Mouse (Mus musculus): ENCODE data around the gene Greb1. TPM values are rescaled to one million over a fixed set of nuclear protein-coding genes. Genes with fewer than 3 reads are reported as not detected.

Greb1 gene
- polyA plus RNA-seq, 1 experiment: 0.64 TPM

DNA sequence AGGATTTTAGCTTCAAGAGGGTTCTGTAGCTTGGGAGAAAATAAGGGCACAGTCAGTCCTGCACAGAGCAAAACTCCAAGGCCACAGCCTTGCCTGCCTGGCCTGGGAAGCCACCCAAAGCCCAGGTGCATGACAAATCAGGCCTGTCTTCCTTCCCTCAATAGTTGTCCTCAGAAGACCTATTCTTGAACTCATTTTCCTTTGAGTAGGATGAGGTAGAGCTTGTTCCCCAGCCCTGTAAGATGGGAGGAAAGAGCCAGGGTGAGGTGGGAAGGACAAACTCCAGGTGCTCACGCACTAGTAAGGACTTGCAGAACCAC is 169.9 kb downstream of the Greb1 start:
- Histone ChIP-seq H3K4me1 (ENCODE audit: control insufficient read depth, insufficient read depth, insufficient read length) (no peaks in the 10 kb centered on the region), H3K36me3 (ENCODE audit: control insufficient read depth, insufficient read depth, low read length) (no peaks in the 10 kb centered on the region), H3K27ac (ENCODE audit: insufficient read depth, low read length) (no peak overlapping the region), H3K27me3 (ENCODE audit: control insufficient read depth, insufficient read depth, low read length) (no peaks in the 10 kb centered on the region), H3K4me3 (ENCODE audit: extremely low read depth, insufficient read depth, insufficient read length) (no peak overlapping the region)
- no peak for DNase-seq (ENCODE audit: low read depth in 1 of 2, low spot score in 2 of 2)
- 85% methylated on average over 1 of the region's 1 CpGs for WGBS
- TF ChIP-seq POLR2A (IDR thresholded peaks at IDR 0.05; ENCODE audit: low read depth, low read length): no peak
- no peak for TF ChIP-seq CTCF (IDR thresholded peaks at IDR 0.05; ENCODE audit: extremely low read depth, insufficient read depth, insufficient read length, insufficient replicate concordance)

DNA sequence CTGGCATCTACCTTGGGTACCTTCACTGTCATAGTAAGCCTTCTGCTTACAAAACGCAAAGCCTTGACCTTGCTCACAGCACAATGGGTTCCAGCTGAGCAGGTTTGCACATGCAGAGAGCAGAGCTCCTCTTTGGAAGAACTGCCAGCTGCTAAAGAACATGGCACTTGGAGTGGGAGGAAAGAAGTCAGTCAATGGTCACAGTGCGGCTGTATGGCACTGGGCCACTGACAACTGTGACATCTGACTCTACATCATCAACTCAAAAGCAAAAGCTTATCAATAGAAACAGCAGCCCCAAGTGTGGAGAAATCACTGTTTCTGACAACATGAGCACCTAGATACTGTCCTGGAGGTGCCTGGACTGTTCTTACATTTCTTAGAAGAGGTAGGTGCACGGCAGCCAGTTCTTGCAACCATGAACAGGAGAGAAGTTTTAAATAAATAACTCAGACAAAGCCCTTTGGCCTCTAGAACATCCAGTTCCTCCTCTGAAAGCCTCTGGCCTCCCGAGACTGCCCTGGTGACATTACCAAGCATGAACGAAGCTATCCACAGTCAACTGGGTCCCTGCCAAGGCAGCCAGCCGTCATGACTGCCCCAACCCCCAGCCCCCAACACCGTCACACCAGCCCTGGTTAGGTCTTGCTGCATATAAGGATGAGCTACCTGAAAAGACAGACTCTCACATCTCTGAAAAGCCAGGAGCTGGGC is 170.4 kb downstream of the Greb1 start:
- DNase-seq (ENCODE audit: low read depth in 1 of 2, low spot score in 2 of 2): no peak
- TF ChIP-seq CTCF (IDR thresholded peaks at IDR 0.05; ENCODE audit: extremely low read depth, insufficient read depth, insufficient read length, insufficient replicate concordance): no peak
- no peak for TF ChIP-seq POLR2A (IDR thresholded peaks at IDR 0.05; ENCODE audit: low read depth, low read length)
- Histone ChIP-seq H3K27ac (ENCODE audit: insufficient read depth, low read length) (no peak overlapping the region), H3K4me1 (ENCODE audit: control insufficient read depth, insufficient read depth, insufficient read length) (no peaks in the 10 kb centered on the region), H3K36me3 (ENCODE audit: control insufficient read depth, insufficient read depth, low read length) (no peaks in the 10 kb centered on the region), H3K4me3 (ENCODE audit: extremely low read depth, insufficient read depth, insufficient read length) (no peak overlapping the region), H3K27me3 (ENCODE audit: control insufficient read depth, insufficient read depth, low read length) (no peaks in the 10 kb centered on the region)
- 34% methylated on average over 7 of the region's 7 CpGs for WGBS

Other genes starting within 250 kb of the Greb1 start
- gene Lpin1, start 189.9 kb downstream of the Greb1 start, polyA plus RNA-seq (2012; rRNA removed): 10.6 and 13.3 TPM in 2 replicates
- gene Ntsr2, start 147.5 kb downstream of the Greb1 start, polyA plus RNA-seq (2012; rRNA removed): 0.08 and 0.11 TPM in 2 replicates
- gene E2f6, start 10.1 kb upstream of the Greb1 start, polyA plus RNA-seq (2012; rRNA removed): 6.5 and 9.8 TPM in 2 replicates
- gene Rock2, start 94.0 kb upstream of the Greb1 start, polyA plus RNA-seq (2012; rRNA removed): 3.0 and 3.1 TPM in 2 replicates
- 42.5 and 86.2 TPM in 2 replicates for gene Pqlc3, start 199.5 kb upstream of the Greb1 start, polyA plus RNA-seq (2012; rRNA removed)
- gene 2410004P03Rik, start 210.8 kb upstream of the Greb1 start, polyA plus RNA-seq (2012; rRNA removed): 0.07 and 0.32 TPM in 2 replicates

Measured in spleen, adult 2 months (tissue).